Mouse (Mus musculus): ENCODE measurements around the gene Rnf222. TPM values are rescaled to one million over a fixed set of nuclear protein-coding genes. Genes with fewer than 3 reads are reported as not detected.

Rnf222 gene
- total and polyA plus RNA-seq, 3 experiments, result not detected

GRCm38 (mm10) chr11:68857329-68857728, 31.0 kb upstream of the Rnf222 start:
- TF ChIP-seq MAFK (IDR thresholded peaks at IDR 0.05; ENCODE audit: insufficient replicate concordance, low read length) (no peak), MEF2A (IDR thresholded peaks at IDR 0.05; ENCODE audit: borderline replicate concordance, low read depth, low read length) (no peak), BHLHE40 (IDR thresholded peaks at IDR 0.05; ENCODE audit: low read depth, low read length) (no peak), MYC (IDR thresholded peaks at IDR 0.05; ENCODE audit: low read depth, low read length) (no peak), SMC3 (IDR thresholded peaks at IDR 0.05; ENCODE audit: low read depth, low read length) (no peak), MAX (IDR thresholded peaks at IDR 0.05; ENCODE audit: low read length) (no peak), IRF4 (IDR thresholded peaks at IDR 0.05; ENCODE audit: low read depth, low read length) (no peak), NELFE (IDR thresholded peaks at IDR 0.05; ENCODE audit: low read depth, low read length) (no peak), ZKSCAN1 (IDR thresholded peaks at IDR 0.05; ENCODE audit: borderline replicate concordance, low read depth, low read length) (no peak), USF2 (conservative IDR thresholded peaks at IDR 0.05; ENCODE audit: low read depth, low read length) (no peak), JUN (IDR thresholded peaks at IDR 0.05; ENCODE audit: insufficient read depth, low read depth, low read length) (no peak)

GRCm38 (mm10) chr11:68859943-68860593, 28.3 kb upstream of the Rnf222 start:
- peak; percentile 22 for DNase-seq (ENCODE audit: extremely low read depth)
- no peaks in the 10 kb centered on the region for H3K9me3 ChIP-seq (replicated peaks; ENCODE audit: low read length)
- no peaks in the 10 kb centered on the region for H3K27me3 ChIP-seq (replicated peaks)
- H3K36me3 ChIP-seq (replicated peaks in 1 of 2; ENCODE audit: control insufficient read depth in 1 of 2, insufficient read depth in 1 of 2, low read length in 1 of 2), result no peaks in the 10 kb centered on the region
- dilution Hi-C loops (cut with MboI; ENCODE audit: extremely low pct_ligation_motif_present, extremely low pct_unique_long_range_greater_than_20kb, low sequenced_read_pairs) (no loop called here), in situ Hi-C loops (cut with MboI; ENCODE audit: low pct_ligation_motif_present, low pct_unique_long_range_greater_than_20kb, low sequenced_read_pairs) (no loop called here)
- no peak overlapping the region for H3K9ac ChIP-seq (ENCODE audit: insufficient read depth, low read depth)
- no peak for TF ChIP-seq USF1 (IDR thresholded peaks at IDR 0.05; ENCODE audit: low read depth, low read length)
- TF ChIP-seq SMC3 (IDR thresholded peaks at IDR 0.05; ENCODE audit: low read depth, low read length), result no peak
- 0 out of 2 replicates have a peak, but pooled peaks have one; percentile 18 for TF ChIP-seq TCF12 (IDR thresholded peaks at IDR 0.05; ENCODE audit: low read depth, low read length)
- peaks cover 7 to 28% of the 10 kb centered on the region in 2 experiments for H3K4me1 ChIP-seq (ENCODE audit: control insufficient read depth in 1 of 2, insufficient read depth in 2 of 2)
- H3K4me3 ChIP-seq (replicated peaks in 1 of 3; ENCODE audit: low read depth in 2 of 3, low read length in 2 of 3, poor library complexity in 1 of 3), result no peak overlapping the region
- H3K79me2 ChIP-seq (replicated peaks; ENCODE audit: control insufficient read depth, extremely low read depth, insufficient read depth, poor library complexity, severe bottlenecking), result no peaks in the 10 kb centered on the region
- no peak overlapping the region for H3K4me2 ChIP-seq (ENCODE audit: insufficient read depth, low read depth, poor library complexity, severe bottlenecking)
- H3K27ac ChIP-seq (ENCODE audit: insufficient read depth, low read depth), result no peak overlapping the region

More at GRCm38 (mm10) chr11:68857329-68857728, 31.0 kb upstream of the Rnf222 start:
- dilution Hi-C loops (cut with MboI; ENCODE audit: extremely low pct_ligation_motif_present, extremely low pct_unique_long_range_greater_than_20kb, low sequenced_read_pairs) (no loop called here), in situ Hi-C loops (cut with MboI; ENCODE audit: low pct_ligation_motif_present, low pct_unique_long_range_greater_than_20kb, low sequenced_read_pairs) (no loop called here)
- Histone ChIP-seq H3K79me2 (replicated peaks; ENCODE audit: control insufficient read depth, extremely low read depth, insufficient read depth, poor library complexity, severe bottlenecking) (peaks cover 3% of the 10 kb centered on the region), H3K9ac (ENCODE audit: insufficient read depth, low read depth) (no peak overlapping the region), H3K4me1 (ENCODE audit: control insufficient read depth in 1 of 2, insufficient read depth in 2 of 2) (peaks cover 5 to 29% of the 10 kb centered on the region in 2 experiments), H3K27ac (ENCODE audit: insufficient read depth, low read depth) (no peak overlapping the region), H3K4me2 (ENCODE audit: insufficient read depth, low read depth, poor library complexity, severe bottlenecking) (no peak overlapping the region), H3K4me3 (replicated peaks in 1 of 3; ENCODE audit: low read depth in 2 of 3, low read length in 2 of 3, poor library complexity in 1 of 3) (no peak overlapping the region), H3K27me3 (replicated peaks) (no peaks in the 10 kb centered on the region), H3K9me3 (replicated peaks; ENCODE audit: low read length) (no peaks in the 10 kb centered on the region), H3K36me3 (replicated peaks in 1 of 2; ENCODE audit: control insufficient read depth in 1 of 2, insufficient read depth in 1 of 2, low read length in 1 of 2) (no peaks in the 10 kb centered on the region)
- DNase-seq (ENCODE audit: extremely low read depth), result no peak
